Mouse (Mus musculus): Measurements from ENCODE around the gene Sipa1l3. TPM values are rescaled to one million over a fixed set of nuclear protein-coding genes. Genes with fewer than 3 reads are reported as not detected.

The Sipa1l3 gene
- polyA plus RNA-seq, 1 experiment from 2014 or later, result 20.7 TPM

DNA sequence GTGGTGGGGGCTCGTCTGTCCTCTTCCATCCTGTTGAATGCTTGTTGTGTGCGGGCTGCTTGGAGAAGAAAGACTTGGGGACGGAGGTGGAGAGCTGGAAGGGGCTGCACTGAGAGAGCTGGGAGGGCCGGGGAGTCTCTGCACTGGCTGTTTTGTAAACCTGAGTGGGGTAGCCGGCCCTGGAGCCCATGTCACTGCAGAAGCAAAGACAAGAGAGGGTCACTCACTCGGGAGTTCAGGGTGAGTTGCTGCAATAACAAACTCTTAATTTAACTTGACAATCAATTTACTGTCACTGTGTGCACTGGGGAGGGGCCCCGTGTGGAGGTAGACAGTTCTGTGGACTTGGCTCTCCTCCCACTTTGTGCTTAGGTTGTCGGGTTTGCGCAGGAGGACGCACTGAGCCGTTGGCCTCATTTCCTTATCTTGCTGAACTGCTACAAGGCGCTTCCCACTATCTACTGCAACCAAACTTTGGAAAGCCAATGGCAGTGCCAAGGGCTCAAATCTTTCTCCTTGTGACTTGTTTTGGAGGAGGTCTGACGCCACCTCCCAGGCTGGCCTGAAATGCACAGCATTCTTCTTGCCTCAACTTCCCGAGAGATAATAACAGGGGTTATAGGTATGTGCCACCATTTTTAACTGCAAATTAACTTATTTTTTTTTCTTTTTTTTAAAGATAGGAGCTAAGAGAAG is 179.3 kb downstream of the Sipa1l3 start:
- H3K27ac ChIP-seq (replicated peaks), result no peak overlapping the region
- no peak overlapping the region for H3K9ac ChIP-seq (replicated peaks)
- 81% methylated on average over 14 of the region's 14 CpGs for WGBS
- H3K9me3 ChIP-seq (replicated peaks), result no peaks in the 10 kb centered on the region
- H3K4me3 ChIP-seq (replicated peaks), result no peak overlapping the region
- H3K27me3 ChIP-seq (replicated peaks), result no peaks in the 10 kb centered on the region
- no peak overlapping the region for H3K4me2 ChIP-seq
- no peak for ATAC-seq (ENCODE audit: low FRiP score)
- H3K4me1 ChIP-seq, result peaks cover 14% of the 10 kb centered on the region
- H3K36me3 ChIP-seq, result peaks cover 19% of the 10 kb centered on the region

- Histone ChIP-seq H3K4me3 (replicated peaks) (no peak overlapping the region), H3K4me1 (peaks cover 14% of the 10 kb centered on the region), H3K36me3 (peaks cover 19% of the 10 kb centered on the region), H3K4me2 (no peak overlapping the region), H3K9me3 (replicated peaks) (no peaks in the 10 kb centered on the region), H3K9ac (replicated peaks) (no peak overlapping the region), H3K27ac (replicated peaks) (no peak overlapping the region), H3K27me3 (replicated peaks) (no peaks in the 10 kb centered on the region)
- 79% methylated on average over 9 of the region's 9 CpGs for WGBS
- ATAC-seq (ENCODE audit: low FRiP score), result no peak
Observed at GRCm38 (mm10) chr7:29338351-29338919, 180.0 kb downstream of the Sipa1l3 start.

DNA sequence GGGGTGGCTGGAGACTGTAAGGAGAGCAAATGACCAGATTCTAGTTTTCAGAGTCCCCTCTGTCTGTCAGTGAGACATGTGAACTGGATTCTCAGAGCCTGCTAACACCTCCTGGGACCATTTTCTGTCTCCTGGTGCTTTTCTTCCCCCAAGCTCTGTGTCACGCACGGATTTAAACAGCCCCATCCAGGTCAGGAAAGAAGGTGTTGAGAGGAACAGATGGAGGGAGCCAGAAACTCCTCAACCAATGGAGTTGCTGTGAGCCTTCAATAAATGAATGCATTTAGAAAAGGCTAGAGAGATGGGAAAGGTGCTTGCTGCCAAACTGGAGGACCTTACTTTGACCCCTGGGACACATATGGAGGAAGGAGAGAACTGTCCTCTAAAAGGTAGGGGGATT is 180.7 kb downstream of the Sipa1l3 start:
- no peak overlapping the region for H3K4me2 ChIP-seq
- no peak overlapping the region for H3K27ac ChIP-seq (replicated peaks)
- 93% methylated on average over 2 of the region's 2 CpGs for WGBS
- H3K4me3 ChIP-seq (replicated peaks), result no peak overlapping the region
- no peaks in the 10 kb centered on the region for H3K9me3 ChIP-seq (replicated peaks)
- ATAC-seq (ENCODE audit: low FRiP score), result no peak
- H3K27me3 ChIP-seq (replicated peaks), result no peaks in the 10 kb centered on the region
- peaks cover 14% of the 10 kb centered on the region for H3K4me1 ChIP-seq
- H3K9ac ChIP-seq (replicated peaks), result no peak overlapping the region
- H3K36me3 ChIP-seq, result peaks cover 26% of the 10 kb centered on the region

GRCm38 (mm10) chr7:29336795-29337319 is 181.6 kb downstream of the Sipa1l3 start:
- 72% methylated on average over 9 of the region's 9 CpGs for WGBS
- Histone ChIP-seq H3K4me1 (peaks cover 5% of the 10 kb centered on the region), H3K36me3 (peaks cover 32% of the 10 kb centered on the region), H3K9me3 (replicated peaks) (no peaks in the 10 kb centered on the region), H3K4me3 (replicated peaks) (no peak overlapping the region), H3K4me2 (no peak overlapping the region), H3K27ac (replicated peaks) (no peak overlapping the region), H3K27me3 (replicated peaks) (no peaks in the 10 kb centered on the region), H3K9ac (replicated peaks) (no peak overlapping the region)
- no peak for ATAC-seq (ENCODE audit: low FRiP score)

DNA sequence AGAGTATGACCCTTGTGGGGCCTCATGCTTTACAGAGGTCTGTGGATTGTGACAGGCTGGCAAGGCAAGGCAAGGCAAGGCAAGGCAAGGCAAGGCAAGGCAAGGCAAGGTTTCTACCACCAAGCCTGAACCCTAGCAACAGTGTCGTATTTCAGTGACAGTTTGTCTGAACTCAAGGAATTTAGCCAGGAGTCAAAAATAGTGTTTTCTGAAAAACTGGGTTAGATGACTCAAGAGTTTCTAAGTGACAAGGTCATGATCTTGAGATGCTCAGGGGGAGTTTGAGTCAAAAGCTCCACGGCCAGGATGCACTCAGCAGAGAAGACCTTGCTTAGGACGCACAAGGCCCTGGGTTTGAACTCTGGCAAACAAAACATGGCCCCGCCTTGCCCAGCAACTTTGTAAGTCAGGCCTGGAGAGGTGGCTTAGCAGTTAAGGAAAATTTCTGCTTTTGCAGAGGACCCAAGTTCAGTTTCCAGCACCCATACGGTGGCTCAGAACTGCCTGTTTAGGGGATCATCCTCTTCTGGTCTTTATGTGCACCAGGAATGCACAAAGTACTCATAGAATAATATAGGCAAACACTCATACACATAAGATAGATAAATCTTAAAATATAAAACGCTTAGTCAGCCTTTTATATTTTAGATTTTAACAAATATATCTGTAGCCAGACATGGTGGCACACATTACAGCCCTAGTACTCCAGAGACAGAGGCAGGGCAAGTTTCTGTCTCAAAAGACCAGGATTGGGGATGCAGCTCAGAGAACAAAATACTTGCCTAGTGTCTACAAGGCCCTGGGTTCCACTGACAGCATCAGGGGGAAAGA is 182.4 kb downstream of the Sipa1l3 start:
- 89% methylated on average over 6 of the region's 6 CpGs for WGBS

GRCm38 (mm10) chr7:29335276-29335675 is 183.2 kb downstream of the Sipa1l3 start:
- no peak overlapping the region for H3K27ac ChIP-seq (replicated peaks)
- H3K27me3 ChIP-seq (replicated peaks), result no peaks in the 10 kb centered on the region
- no peaks in the 10 kb centered on the region for H3K9me3 ChIP-seq (replicated peaks)
- no peak overlapping the region for H3K4me2 ChIP-seq
- ATAC-seq (ENCODE audit: low FRiP score), result no peak
- H3K9ac ChIP-seq (replicated peaks), result no peak overlapping the region
- H3K4me3 ChIP-seq (replicated peaks), result no peak overlapping the region
- H3K4me1 ChIP-seq, result no peaks in the 10 kb centered on the region
- H3K36me3 ChIP-seq, result peaks cover 47% of the 10 kb centered on the region

More for the DNA sequence above, 182.4 kb downstream of the Sipa1l3 start:
- H3K4me2 ChIP-seq, result no peak overlapping the region
- H3K9ac ChIP-seq (replicated peaks), result no peak overlapping the region
- H3K4me3 ChIP-seq (replicated peaks), result no peak overlapping the region
- H3K27me3 ChIP-seq (replicated peaks), result no peaks in the 10 kb centered on the region
- peaks cover 40% of the 10 kb centered on the region for H3K36me3 ChIP-seq
- H3K9me3 ChIP-seq (replicated peaks), result no peaks in the 10 kb centered on the region
- no peaks in the 10 kb centered on the region for H3K4me1 ChIP-seq
- no peak for ATAC-seq (ENCODE audit: low FRiP score)
- no peak overlapping the region for H3K27ac ChIP-seq (replicated peaks)

- Histone ChIP-seq H3K9me3 (replicated peaks) (no peaks in the 10 kb centered on the region), H3K9ac (replicated peaks) (no peak overlapping the region), H3K36me3 (peaks cover 59% of the 10 kb centered on the region), H3K4me1 (no peaks in the 10 kb centered on the region), H3K27me3 (replicated peaks) (no peaks in the 10 kb centered on the region), H3K27ac (replicated peaks) (no peak overlapping the region), H3K4me2 (no peak overlapping the region), H3K4me3 (replicated peaks) (no peak overlapping the region)
- WGBS, result 67% methylated on average over 6 of the region's 7 CpGs
- no peak for ATAC-seq (ENCODE audit: low FRiP score)
Observed at GRCm38 (mm10) chr7:29334156-29334555, 184.3 kb downstream of the Sipa1l3 start.

GRCm38 (mm10) chr7:29328984-29329383 is 189.5 kb downstream of the Sipa1l3 start:
- Histone ChIP-seq H3K27ac (replicated peaks) (no peak overlapping the region), H3K9ac (replicated peaks) (no peak overlapping the region), H3K4me2 (no peak overlapping the region), H3K27me3 (replicated peaks) (no peaks in the 10 kb centered on the region), H3K36me3 (peaks cover 67% of the 10 kb centered on the region), H3K4me1 (no peaks in the 10 kb centered on the region), H3K4me3 (replicated peaks) (no peak overlapping the region), H3K9me3 (replicated peaks) (no peaks in the 10 kb centered on the region)
- no peak for ATAC-seq (ENCODE audit: low FRiP score)
- 93% methylated on average over 16 of the region's 16 CpGs for WGBS

GRCm38 (mm10) chr7:29327087-29327486 is 191.4 kb downstream of the Sipa1l3 start:
- Histone ChIP-seq H3K9ac (replicated peaks) (no peak overlapping the region), H3K36me3 (peaks cover 61% of the 10 kb centered on the region), H3K4me2 (no peak overlapping the region), H3K27me3 (replicated peaks) (no peaks in the 10 kb centered on the region), H3K27ac (replicated peaks) (no peak overlapping the region), H3K4me3 (replicated peaks) (no peak overlapping the region), H3K9me3 (replicated peaks) (no peaks in the 10 kb centered on the region), H3K4me1 (no peaks in the 10 kb centered on the region)
- 90% methylated on average over 6 of the region's 6 CpGs for WGBS
- ATAC-seq (ENCODE audit: low FRiP score), result no peak

- Histone ChIP-seq H3K4me1 (peaks cover 64% of the 10 kb centered on the region), H3K36me3 (peaks cover 17% of the 10 kb centered on the region; the same call in 1 of the 2 replicates), H3K4me3 (replicated peaks) (no peak overlapping the region), H3K27ac (replicated peaks) (peak overlapping the region; percentile 90), H3K9me3 (replicated peaks) (no peaks in the 10 kb centered on the region), H3K9ac (replicated peaks) (no peak overlapping the region), H3K27me3 (replicated peaks) (no peaks in the 10 kb centered on the region), H3K4me2 (peak overlapping the region; percentile 46)
- WGBS, result 17% methylated on average over 19 of the region's 19 CpGs
- 0 out of 2 replicates have a peak, but pooled peaks have one; percentile 6 for ATAC-seq (ENCODE audit: low FRiP score)
Observed at GRCm38 (mm10) chr7:29319337-29320307, 198.8 kb downstream of the Sipa1l3 start.
